Mouse (Mus musculus): ENCODE results near the gene Dhx33. TPM values are rescaled to one million over a fixed set of nuclear protein-coding genes. Genes with fewer than 3 reads are reported as not detected.

Dhx33 gene
- polyA plus RNA-seq, 1 experiment, result 14.9 TPM

DNA sequence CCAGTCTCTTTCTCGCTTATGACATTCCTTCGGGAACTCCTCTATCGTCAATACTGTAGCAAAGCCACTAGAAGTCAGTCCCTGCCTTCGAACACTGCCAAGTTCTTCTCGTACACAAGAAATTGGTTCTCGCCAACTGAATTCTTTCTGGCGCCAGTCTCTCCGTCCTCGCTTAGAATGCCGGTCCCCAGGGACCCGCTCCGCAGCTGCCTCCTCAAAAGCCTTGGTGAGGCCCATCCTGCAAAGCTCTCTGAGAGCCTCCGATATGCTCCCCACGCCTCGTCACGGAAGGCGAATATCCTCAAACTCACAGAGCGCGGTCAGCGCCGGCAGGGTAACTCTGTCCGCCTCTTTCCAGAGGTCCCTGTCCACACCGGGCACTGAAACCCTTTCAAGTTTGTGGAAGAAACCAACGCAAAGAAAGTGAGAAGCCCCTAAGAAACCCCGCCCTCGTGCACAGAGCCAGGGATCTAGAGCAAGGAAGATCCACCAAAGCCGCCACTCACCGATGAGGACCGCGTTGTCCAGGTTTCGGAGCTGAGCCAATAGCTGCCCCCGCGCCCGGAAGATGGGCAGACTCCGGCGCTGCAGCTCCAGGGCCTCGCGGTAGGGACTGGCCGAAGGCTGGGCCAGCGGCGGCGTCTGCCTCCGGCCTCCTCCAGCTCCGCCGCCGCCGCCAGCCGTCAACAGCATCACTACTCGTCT is 474 bp downstream of the Dhx33 start:
- Histone ChIP-seq H3K79me3 (ENCODE audit: low read depth) (peaks cover 43% of the 10 kb centered on the region), H3ac (ENCODE audit: control insufficient read depth, insufficient read length, low read depth) (peak overlapping the region; percentile 65), H3K27me3 (ENCODE audit: control insufficient read depth, insufficient read depth, insufficient read length) (no peaks in the 10 kb centered on the region), H3K36me3 (ENCODE audit: control insufficient read depth, insufficient read depth) (peaks cover 42% of the 10 kb centered on the region), H3K79me2 (ENCODE audit: control insufficient read depth, insufficient read depth) (peaks cover 54% of the 10 kb centered on the region), H3K4me3 (ENCODE audit: insufficient read depth, poor library complexity, severe bottlenecking) (peak overlapping the region; percentile 96)
- no peak for TF ChIP-seq CTCF (IDR thresholded peaks at IDR 0.05; ENCODE audit: control insufficient read depth, insufficient read depth, insufficient read length)
- TF ChIP-seq MYOD1 (IDR thresholded peaks at IDR 0.05; ENCODE audit: control insufficient read depth, insufficient read length, low read depth), result no peak
- no peak for TF ChIP-seq MAX (IDR thresholded peaks at IDR 0.05)
- TF ChIP-seq USF1 (IDR thresholded peaks at IDR 0.05; ENCODE audit: low read depth), result no peak
- no peak for TF ChIP-seq FOSL1 (IDR thresholded peaks at IDR 0.05; ENCODE audit: insufficient read depth, low read length, poor library complexity, severe bottlenecking)
- no peak for TF ChIP-seq CEBPB (IDR thresholded peaks at IDR 0.05; ENCODE audit: low read depth)
- no peak for TF ChIP-seq MYOG (IDR thresholded peaks at IDR 0.05; ENCODE audit: control insufficient read depth, extremely low read depth, insufficient read length)

DNA sequence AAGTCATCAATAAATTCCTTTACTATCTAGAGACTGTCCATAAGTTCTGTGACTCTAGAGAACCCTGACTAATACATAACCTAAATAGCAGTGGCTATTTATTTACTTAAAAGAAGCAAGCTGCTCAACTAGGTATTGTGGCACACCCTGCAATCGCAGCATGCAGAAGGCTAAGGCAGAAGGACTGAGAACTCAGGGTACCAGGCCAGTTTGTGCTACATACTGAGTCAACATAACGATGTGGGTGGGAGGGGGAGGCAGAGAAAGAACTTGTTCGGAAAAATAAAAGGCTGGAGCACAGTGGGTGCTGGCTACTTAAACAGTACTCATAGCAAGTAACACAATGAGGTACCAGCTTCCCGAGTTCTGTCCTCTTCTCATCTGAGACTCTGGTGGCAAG is 3.1 kb downstream of the Dhx33 start:
- Histone ChIP-seq H3K79me3 (ENCODE audit: low read depth) (peaks cover 43% of the 10 kb centered on the region), H3K79me2 (ENCODE audit: control insufficient read depth, insufficient read depth) (peaks cover 57% of the 10 kb centered on the region), H3ac (ENCODE audit: control insufficient read depth, insufficient read length, low read depth) (no peak overlapping the region), H3K4me3 (ENCODE audit: insufficient read depth, poor library complexity, severe bottlenecking) (no peak overlapping the region), H3K36me3 (ENCODE audit: control insufficient read depth, insufficient read depth) (peaks cover 57% of the 10 kb centered on the region), H3K27me3 (ENCODE audit: control insufficient read depth, insufficient read depth, insufficient read length) (no peaks in the 10 kb centered on the region)
- TF ChIP-seq MAX (IDR thresholded peaks at IDR 0.05), result no peak
- no peak for TF ChIP-seq CTCF (IDR thresholded peaks at IDR 0.05; ENCODE audit: control insufficient read depth, insufficient read depth, insufficient read length)
- TF ChIP-seq MYOD1 (IDR thresholded peaks at IDR 0.05; ENCODE audit: control insufficient read depth, insufficient read length, low read depth), result no peak
- TF ChIP-seq USF1 (IDR thresholded peaks at IDR 0.05; ENCODE audit: low read depth), result no peak
- TF ChIP-seq FOSL1 (IDR thresholded peaks at IDR 0.05; ENCODE audit: insufficient read depth, low read length, poor library complexity, severe bottlenecking), result no peak
- TF ChIP-seq MYOG (IDR thresholded peaks at IDR 0.05; ENCODE audit: control insufficient read depth, extremely low read depth, insufficient read length), result no peak
- TF ChIP-seq CEBPB (IDR thresholded peaks at IDR 0.05; ENCODE audit: low read depth), result no peak

GRCm38 (mm10) chr11:70982557-70983228 is 21.5 kb downstream of the Dhx33 start, which contains the start of gene C1qbp:
Gene C1qbp, minus strand, starts transcription at chr11:70983026.
- Histone ChIP-seq H3ac (ENCODE audit: control insufficient read depth, insufficient read length, low read depth) (peak within 1 kb of the TSS; percentile 88), H3K27me3 (ENCODE audit: control insufficient read depth, insufficient read depth, insufficient read length) (no peaks in the 10 kb centered on the region), H3K79me3 (ENCODE audit: low read depth) (peaks cover 32% of the 10 kb centered on the region), H3K79me2 (ENCODE audit: control insufficient read depth, insufficient read depth) (peaks cover 49% of the 10 kb centered on the region), H3K36me3 (ENCODE audit: control insufficient read depth, insufficient read depth) (peaks cover 81% of the 10 kb centered on the region), H3K4me3 (ENCODE audit: insufficient read depth, poor library complexity, severe bottlenecking) (peak within 1 kb of the TSS; percentile 90)
- TF ChIP-seq CEBPB (IDR thresholded peaks at IDR 0.05; ENCODE audit: low read depth) (no peak), USF1 (IDR thresholded peaks at IDR 0.05; ENCODE audit: low read depth) (peak; percentile 53), MYOD1 (IDR thresholded peaks at IDR 0.05; ENCODE audit: control insufficient read depth, insufficient read length, low read depth) (no peak), FOSL1 (IDR thresholded peaks at IDR 0.05; ENCODE audit: insufficient read depth, low read length, poor library complexity, severe bottlenecking) (no peak), MAX (IDR thresholded peaks at IDR 0.05) (peak; percentile 97), CTCF (IDR thresholded peaks at IDR 0.05; ENCODE audit: control insufficient read depth, insufficient read depth, insufficient read length) (peak; percentile 97)

DNA sequence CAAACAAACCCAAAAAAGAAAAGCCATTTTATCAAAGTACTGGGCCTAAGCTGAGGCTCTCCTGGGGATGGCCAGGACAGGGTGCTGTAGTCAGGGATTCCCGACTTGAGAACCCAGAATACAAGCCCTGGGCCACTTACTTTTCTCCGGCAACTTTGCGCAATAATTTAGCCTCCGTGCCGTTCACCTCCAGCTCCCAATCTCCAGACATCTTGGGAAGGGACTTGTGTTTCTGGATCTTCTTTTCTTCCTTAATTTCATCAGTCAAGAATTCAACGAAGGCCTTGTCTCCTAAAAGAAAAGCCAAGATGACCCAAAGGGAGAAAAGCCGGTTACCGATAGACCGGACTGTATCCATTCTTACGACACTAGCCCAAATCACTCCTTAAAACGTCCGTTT is 22.2 kb downstream of the Dhx33 start:
- Histone ChIP-seq H3K4me3 (ENCODE audit: insufficient read depth, poor library complexity, severe bottlenecking) (peak overlapping the region; percentile 90), H3K79me2 (ENCODE audit: control insufficient read depth, insufficient read depth) (peaks cover 49% of the 10 kb centered on the region), H3K36me3 (ENCODE audit: control insufficient read depth, insufficient read depth) (peaks cover 81% of the 10 kb centered on the region), H3K79me3 (ENCODE audit: low read depth) (peaks cover 32% of the 10 kb centered on the region), H3K27me3 (ENCODE audit: control insufficient read depth, insufficient read depth, insufficient read length) (no peaks in the 10 kb centered on the region), H3ac (ENCODE audit: control insufficient read depth, insufficient read length, low read depth) (peak overlapping the region; percentile 71)
- TF ChIP-seq CEBPB (IDR thresholded peaks at IDR 0.05; ENCODE audit: low read depth), result peak; percentile 71
- no peak for TF ChIP-seq MYOG (IDR thresholded peaks at IDR 0.05; ENCODE audit: control insufficient read depth, extremely low read depth, insufficient read length)

DNA sequence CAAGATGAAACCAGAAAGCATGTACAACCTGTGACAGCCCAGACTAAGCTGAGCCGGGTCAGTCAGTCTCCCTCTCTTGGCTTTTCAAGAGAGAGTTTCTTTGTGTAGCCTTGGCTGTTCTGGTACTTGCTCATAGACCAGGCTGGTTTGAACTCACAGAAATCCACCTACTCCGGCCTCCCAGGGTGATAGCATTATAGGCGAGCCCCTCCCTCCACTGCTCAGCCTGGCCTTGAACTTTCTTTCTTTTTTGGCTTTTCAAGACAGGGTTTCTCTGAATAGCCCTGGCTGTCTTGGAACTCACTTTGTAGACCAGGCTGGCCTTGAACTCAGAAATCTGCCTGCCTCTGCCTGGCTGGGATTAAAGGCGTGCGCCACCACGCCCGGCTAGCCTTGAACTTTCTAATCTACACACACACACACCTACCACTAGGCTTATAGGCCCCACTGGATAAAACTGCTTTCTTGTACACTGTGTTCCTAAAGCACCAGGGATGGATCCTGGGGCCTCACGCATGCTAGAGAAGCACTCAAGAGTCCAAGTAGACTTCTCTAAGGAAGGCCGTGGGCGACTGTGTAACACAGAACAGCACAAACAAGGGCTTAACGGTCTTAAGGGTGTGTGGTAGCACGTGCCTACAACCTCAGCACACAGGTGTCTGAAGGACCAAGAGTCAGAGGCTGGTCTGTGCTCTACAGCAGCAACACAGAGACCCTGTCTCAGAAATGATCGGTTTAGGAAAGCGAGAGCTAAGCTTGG is 23.3 kb downstream of the Dhx33 start:
- Histone ChIP-seq H3K36me3 (ENCODE audit: control insufficient read depth, insufficient read depth) (peaks cover 81% of the 10 kb centered on the region), H3K27me3 (ENCODE audit: control insufficient read depth, insufficient read depth, insufficient read length) (no peaks in the 10 kb centered on the region), H3ac (ENCODE audit: control insufficient read depth, insufficient read length, low read depth) (peak overlapping the region; percentile 71), H3K4me3 (ENCODE audit: insufficient read depth, poor library complexity, severe bottlenecking) (peak overlapping the region; percentile 90), H3K79me2 (ENCODE audit: control insufficient read depth, insufficient read depth) (peaks cover 49% of the 10 kb centered on the region), H3K79me3 (ENCODE audit: low read depth) (peaks cover 32% of the 10 kb centered on the region)
- TF ChIP-seq CTCF (IDR thresholded peaks at IDR 0.05; ENCODE audit: control insufficient read depth, insufficient read depth, insufficient read length), result no peak
- no peak for TF ChIP-seq CEBPB (IDR thresholded peaks at IDR 0.05; ENCODE audit: low read depth)
- TF ChIP-seq MYOG (IDR thresholded peaks at IDR 0.05; ENCODE audit: control insufficient read depth, extremely low read depth, insufficient read length), result no peak
- no peak for TF ChIP-seq USF1 (IDR thresholded peaks at IDR 0.05; ENCODE audit: low read depth)
- no peak for TF ChIP-seq FOSL1 (IDR thresholded peaks at IDR 0.05; ENCODE audit: insufficient read depth, low read length, poor library complexity, severe bottlenecking)
- TF ChIP-seq MYOD1 (IDR thresholded peaks at IDR 0.05; ENCODE audit: control insufficient read depth, insufficient read length, low read depth), result no peak
